Mouse (Mus musculus) bone marrow, adult 2 months (tissue): Measurements from ENCODE around the gene Nphp1.

ENCODE experiments used
- CTCF ChIP-seq: fragments of 200-500 bp; IDR thresholded peaks from 2 replicates; pipeline ENCODE4 v1.5.1; 2011; ENCODE audit warnings: low read length, control low read depth; ENCODE audit not compliant: control insufficient read depth, insufficient read depth
- POLR2A ChIP-seq: fragments of 200-500 bp; IDR thresholded peaks from 2 replicates; pipeline ENCODE4 v1.6.1; 2011; ENCODE audit warnings: low read depth, mild to moderate bottlenecking, control low read depth, low read length, borderline replicate concordance; ENCODE audit not compliant: control insufficient read depth

DNA sequence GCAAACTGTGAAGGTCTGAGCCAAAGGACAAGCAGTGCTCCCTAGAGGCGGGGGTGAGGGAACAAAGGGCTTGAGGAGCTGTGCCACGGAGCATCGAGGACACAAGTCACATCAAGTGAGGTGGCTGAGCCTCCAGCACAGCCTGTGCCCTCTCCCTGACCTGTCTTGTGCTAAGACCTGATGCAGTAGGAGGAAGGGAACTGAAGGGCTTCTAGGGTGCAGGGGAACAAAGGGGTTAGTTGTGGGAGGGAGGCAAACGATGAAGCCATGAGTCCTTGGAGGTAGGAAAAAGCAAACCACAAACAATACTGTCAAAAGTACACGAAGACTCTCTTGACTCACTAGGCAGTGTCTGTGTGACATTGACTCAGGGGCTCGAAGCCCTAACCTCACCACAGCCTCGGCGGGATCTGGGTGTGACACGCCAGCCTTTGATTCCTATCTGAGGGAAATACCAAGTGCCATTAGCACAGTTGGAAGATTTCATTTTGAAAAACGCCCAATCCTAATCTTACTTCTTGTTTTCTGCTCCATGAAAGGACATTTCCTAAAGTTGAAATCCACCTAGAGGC, 28.2 kb downstream of the Nphp1 start:
- TF ChIP-seq CTCF, result no peak
- TF ChIP-seq POLR2A, result no peak
